Comparison of ENCODE assay signal across 31 mouse cellular contexts in genomic region chrX:134158151-134158550, GRCm38 (mm10). TPM values are rescaled to one million over a fixed set of nuclear protein-coding genes. Genes with fewer than 3 reads are reported as not detected.
DNase-seq lines count a peak whose midpoint lies in the region; ATAC-seq and TF ChIP-seq lines count a peak whose summit lies in the region.
"Had no signal": no experiment of that assay in that cellular context is flagged by ENCODE, and none has a peak within 500 bp of the region (broad histone marks: within the 10 kb centered on the region; RNA-seq: fewer than 3 reads in every experiment).

No protein-coding gene starts in this region.

- DNase-seq in R1 (ENCODE audit: low read depth, low spot score), result peak; percentile 5
- peak; percentile 57 for DNase-seq in naive thymus-derived CD4-positive, alpha-beta T cell, adult 2 months (ENCODE audit: low read depth)
- DNase-seq in thymus, postnatal 14 days, result peak; percentile 66
- no peak for DNase-seq in kidney, adult 2 months
- no peak for DNase-seq in natural killer cell, adult 2 months (ENCODE audit: low spot score in 2 of 2)
- DNase-seq in cerebellum, adult 9-11 months, result no peak
- DNase-seq: adrenal gland, postnatal 25 days; cerebellum, postnatal 10 days; gastrocnemius, postnatal 14 days; heart, adult 11 months; kidney, adult 18-20 months; kidney, postnatal 14 days; lung, adult 18-20 months; lung, postnatal 10 days; right cerebral cortex, postnatal 4 days had no signal

- H3K4me2 ChIP-seq in kidney, embryonic 15.5 days, result no peak overlapping the region
- H3K4me2 ChIP-seq: heart, embryonic 11.5 days; limb, embryonic 12.5 days; liver, embryonic 12.5 days; midbrain, embryonic 13.5 days; neural tube, embryonic 13.5 days had no signal

- TF ChIP-seq POLR2A in kidney, adult 2 months (IDR thresholded peaks at IDR 0.05; ENCODE audit: low read depth, low read length), result no peak

- no peak overlapping the region for H3K4me3 ChIP-seq in kidney, adult 2 months (ENCODE audit: insufficient read depth, low read depth, low read length)
- no peak overlapping the region for H3K4me3 ChIP-seq in kidney, embryonic 15.5 days (replicated peaks)
- H3K4me3 ChIP-seq: forebrain, embryonic 10.5 days; hindbrain, embryonic 10.5 days; layer of hippocampus, adult 2 months; limb, embryonic 12.5 days; liver, embryonic 12.5 days; midbrain, embryonic 13.5 days; neural tube, embryonic 13.5 days had no signal

- no peaks in the 10 kb centered on the region for H3K36me3 ChIP-seq in kidney, adult 2 months (ENCODE audit: control insufficient read depth, insufficient read depth, low read length)
- no peaks in the 10 kb centered on the region for H3K36me3 ChIP-seq in kidney, embryonic 15.5 days
- H3K36me3 ChIP-seq: forebrain, embryonic 10.5 days; G1E; hindbrain, embryonic 10.5 days; limb, embryonic 12.5 days; liver, embryonic 12.5 days; midbrain, embryonic 13.5 days; neural tube, embryonic 13.5 days had no signal

- no peaks in the 10 kb centered on the region for H3K4me1 ChIP-seq in kidney, adult 2 months (ENCODE audit: control insufficient read depth, insufficient read depth, low read length)
- H3K4me1 ChIP-seq in kidney, embryonic 15.5 days, result 0 out of 2 replicates have a peak, but pooled peaks cover 3% of the 10 kb centered on the region
- H3K4me1 ChIP-seq: limb, embryonic 12.5 days; liver, embryonic 12.5 days; midbrain, embryonic 13.5 days; neural tube, embryonic 13.5 days had no signal

- no peak overlapping the region for H3K9ac ChIP-seq in kidney, embryonic 15.5 days
- H3K9ac ChIP-seq: limb, embryonic 12.5 days; liver, embryonic 12.5 days; midbrain, embryonic 13.5 days; neural tube, embryonic 13.5 days had no signal

- no peaks in the 10 kb centered on the region for H3K27me3 ChIP-seq in kidney, adult 2 months (replicated peaks; ENCODE audit: control insufficient read depth, insufficient read depth, low read length)
- peaks cover 34% of the 10 kb centered on the region for H3K27me3 ChIP-seq in kidney, embryonic 15.5 days

- ATAC-seq in CD4-positive, CD25-positive, alpha-beta regulatory T cell, adult 4 months, result peak; percentile 55
- no peak for ATAC-seq in kidney, embryonic 15.5 days (replicated peaks; ENCODE audit: low FRiP score)
- ATAC-seq: forebrain, embryonic 16.5 days; liver, embryonic 12.5 days; midbrain, embryonic 13.5 days; Patski had no signal

- 42% methylated on average over 7 of the region's 7 CpGs for WGBS in kidney, adult 2 months
- WGBS in kidney, embryonic 15.5 days, result 40% methylated on average over 7 of the region's 7 CpGs

- H3K9me3 ChIP-seq in kidney, embryonic 15.5 days (replicated peaks), result no peaks in the 10 kb centered on the region
- H3K9me3 ChIP-seq: forebrain, embryonic 10.5 days; G1E; hindbrain, embryonic 10.5 days; limb, embryonic 12.5 days; liver, embryonic 12.5 days; midbrain, embryonic 13.5 days; neural tube, embryonic 13.5 days had no signal

- no peak overlapping the region for H3K27ac ChIP-seq in kidney, adult 2 months (ENCODE audit: insufficient read depth, low read depth, low read length)
- no peak overlapping the region for H3K27ac ChIP-seq in kidney, embryonic 15.5 days
- H3K27ac ChIP-seq: forebrain, embryonic 10.5 days; hindbrain, embryonic 10.5 days; layer of hippocampus, adult 2 months; limb, embryonic 12.5 days; liver, embryonic 12.5 days; midbrain, embryonic 13.5 days; neural tube, embryonic 13.5 days had no signal

- no peak for TF ChIP-seq CTCF in kidney, adult 2 months (conservative IDR thresholded peaks at IDR 0.05; ENCODE audit: insufficient read depth, insufficient read length, low read depth, low read length)

RNA-seq across cellular contexts. Expression of gene Xkrx, which starts 3.7 kb away (rescaled TPM):
- polyA plus RNA-seq in CD4-positive, CD25-positive, alpha-beta regulatory T cell, adult 4 months (2017; shearing (Covaris generic)), result 1 to 10 TPM in 1 of 2 experiments, under 1 TPM in 1; 0.77 to 2.6 TPM
- polyA plus RNA-seq in kidney, adult 2 months (2012; rRNA removed), result 0.56 and 0.67 TPM in 2 replicates
- 0.13 and 0.32 TPM in 2 replicates for polyA plus RNA-seq in kidney, embryonic 15.5 days (2015; fragmentation: Nextera tagmentation; extraction: Ambion mirVana)
- polyA plus RNA-seq: embryonic facial prominence, embryonic 11.5 days; G1E; hindbrain, embryonic 10.5 days; liver, embryonic 12.5 days had no signal

RNA-seq across cellular contexts. Expression of gene Arl13a, which starts 29.1 kb away (rescaled TPM):
- not detected for polyA plus RNA-seq in CD4-positive, CD25-positive, alpha-beta regulatory T cell, adult 4 months (2017; shearing (Covaris generic))
- polyA plus RNA-seq in kidney, adult 2 months (2012; rRNA removed), result not detected in 2 replicates
- not detected in 2 replicates for polyA plus RNA-seq in kidney, embryonic 15.5 days (2015; fragmentation: Nextera tagmentation; extraction: Ambion mirVana)
- polyA plus RNA-seq: C2C12; embryonic facial prominence, embryonic 11.5 days; forebrain, embryonic 10.5 days; forebrain, embryonic 16.5 days; G1E; heart, postnatal 0 days; hindbrain, embryonic 10.5 days; limb, embryonic 12.5 days; liver, embryonic 12.5 days; midbrain, embryonic 13.5 days; neural tube, embryonic 13.5 days; Patski had no signal

Comparison
In these comparisons a context has a peak if more than half of its experiments do, and no peak if none do; other contexts are left out.
1. DNase-seq: peak in R1 (single experiment), naive thymus-derived CD4-positive, alpha-beta T cell, adult 2 months (single experiment) and thymus, postnatal 14 days (single experiment); none in kidney, adult 2 months (single experiment), natural killer cell, adult 2 months (0 of 2) and cerebellum, adult 9-11 months (single experiment).